Mouse (Mus musculus): ENCODE data around the gene Phrf1.

Gene Phrf1

DNA sequence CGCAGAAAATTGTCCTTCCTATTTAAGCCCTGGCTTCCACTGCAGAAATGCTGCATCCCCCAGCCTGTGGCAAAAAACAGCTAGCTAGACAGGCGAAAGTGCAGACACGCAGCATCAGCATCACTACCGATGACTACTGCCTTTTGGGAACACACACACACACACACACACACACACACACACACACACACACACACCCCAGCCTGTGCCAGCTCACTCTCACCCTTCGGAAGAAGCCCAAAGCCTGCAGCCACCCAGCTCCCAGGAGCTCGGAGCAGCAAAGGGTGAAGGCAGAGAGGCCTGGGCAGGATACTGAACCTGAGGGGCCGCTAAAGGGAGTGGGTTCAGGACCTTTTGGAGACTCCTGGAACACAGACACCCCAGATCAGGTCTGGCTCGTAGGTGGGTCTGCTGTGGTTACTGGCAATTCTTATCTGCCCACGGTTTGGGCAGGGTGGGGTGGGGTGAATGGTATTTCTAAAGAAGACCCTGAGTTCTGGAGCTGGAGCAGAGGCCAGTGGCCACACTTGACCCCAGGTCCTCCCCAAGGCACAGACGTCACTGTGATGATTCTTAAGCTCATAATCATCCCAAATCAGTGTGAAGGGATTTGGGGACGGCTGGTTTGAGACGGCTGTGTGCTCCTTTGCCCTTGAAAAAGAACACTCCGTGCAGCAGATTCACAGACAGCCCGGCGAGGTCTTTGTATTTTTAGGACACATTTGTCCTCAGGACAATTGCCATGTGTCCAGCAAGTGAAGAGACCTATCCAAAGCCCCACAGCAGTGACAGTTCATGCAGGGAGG lies 64.2 kb downstream of the Phrf1 start:
- DNase-seq (ENCODE audit: low read depth, low spot score), result no peak

DNA sequence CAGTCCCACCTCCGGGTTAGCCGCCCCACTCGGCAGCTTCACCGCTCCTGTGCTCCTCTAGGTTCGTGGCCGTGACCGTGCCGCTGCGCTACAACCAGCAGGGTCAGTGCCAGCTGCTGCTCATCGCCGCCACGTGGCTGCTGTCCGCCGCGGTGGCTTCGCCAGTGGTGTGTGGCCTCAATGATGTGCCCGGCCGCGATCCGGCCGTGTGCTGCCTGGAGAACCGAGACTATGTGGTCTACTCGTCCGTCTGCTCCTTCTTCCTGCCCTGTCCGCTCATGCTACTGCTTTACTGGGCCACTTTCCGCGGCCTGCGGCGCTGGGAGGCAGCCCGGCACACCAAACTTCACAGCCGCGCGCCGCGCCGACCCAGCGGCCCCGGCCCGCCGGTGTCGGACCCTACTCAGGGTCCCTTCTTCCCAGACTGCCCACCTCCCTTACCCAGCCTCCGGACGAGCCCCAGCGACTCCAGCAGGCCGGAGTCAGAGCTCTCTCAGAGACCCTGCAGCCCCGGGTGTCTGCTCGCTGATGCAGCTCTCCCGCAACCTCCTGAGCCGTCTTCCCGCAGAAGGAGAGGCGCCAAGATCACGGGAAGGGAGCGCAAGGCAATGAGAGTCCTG lies 65.4 kb downstream of the Phrf1 start:
- no peak for DNase-seq (ENCODE audit: low read depth, low spot score)

- no peak for DNase-seq (ENCODE audit: low read depth, low spot score)
Observed at GRCm38 (mm10) chr7:141294479-141294878, 65.9 kb downstream of the Phrf1 start.

GRCm38 (mm10) chr7:141297926-141298650 lies 69.5 kb downstream of the Phrf1 start:
- no peak for DNase-seq (ENCODE audit: low read depth, low spot score)

DNA sequence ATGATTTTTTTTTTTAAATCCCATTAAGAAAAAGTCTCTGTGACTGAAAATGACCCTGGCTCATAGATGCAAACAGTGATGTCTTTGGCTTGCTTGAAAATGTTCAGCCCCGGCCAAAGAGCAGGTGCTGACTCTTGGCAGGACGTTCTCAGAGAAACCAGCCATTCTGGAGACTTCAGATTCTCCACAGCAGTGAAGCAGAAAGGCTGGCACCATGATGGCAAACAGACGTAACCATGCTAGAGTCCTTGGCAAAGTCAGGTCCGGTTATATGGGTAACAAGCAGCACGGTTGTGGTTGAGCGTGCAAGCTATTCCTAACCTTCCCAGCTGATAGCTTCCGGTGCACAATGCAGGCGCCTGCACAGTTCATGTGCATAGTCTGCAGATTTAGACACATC lies 70.6 kb downstream of the Phrf1 start:
- DNase-seq (ENCODE audit: low read depth, low spot score), result no peak

DNA sequence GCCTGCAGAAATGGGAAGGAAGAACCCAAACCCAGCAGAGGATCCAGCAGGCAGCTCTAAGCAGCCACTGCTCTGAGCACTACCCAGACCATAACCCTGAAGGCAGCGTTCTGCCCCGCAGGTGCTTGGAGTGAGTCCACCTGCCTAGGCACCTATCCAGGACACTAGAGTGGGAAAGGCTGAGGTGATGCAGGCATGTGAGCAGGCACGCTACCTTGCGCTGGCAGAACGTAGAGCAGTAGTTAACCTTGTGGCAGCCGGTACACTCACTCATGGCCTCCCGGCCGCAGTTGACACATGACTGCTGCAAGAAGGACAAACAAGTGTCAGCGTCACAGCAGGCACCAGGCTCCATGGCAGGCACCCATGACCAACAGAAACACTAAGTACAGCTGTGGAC lies 72.8 kb downstream of the Phrf1 start:
- no peak for DNase-seq (ENCODE audit: low read depth, low spot score)

DNA sequence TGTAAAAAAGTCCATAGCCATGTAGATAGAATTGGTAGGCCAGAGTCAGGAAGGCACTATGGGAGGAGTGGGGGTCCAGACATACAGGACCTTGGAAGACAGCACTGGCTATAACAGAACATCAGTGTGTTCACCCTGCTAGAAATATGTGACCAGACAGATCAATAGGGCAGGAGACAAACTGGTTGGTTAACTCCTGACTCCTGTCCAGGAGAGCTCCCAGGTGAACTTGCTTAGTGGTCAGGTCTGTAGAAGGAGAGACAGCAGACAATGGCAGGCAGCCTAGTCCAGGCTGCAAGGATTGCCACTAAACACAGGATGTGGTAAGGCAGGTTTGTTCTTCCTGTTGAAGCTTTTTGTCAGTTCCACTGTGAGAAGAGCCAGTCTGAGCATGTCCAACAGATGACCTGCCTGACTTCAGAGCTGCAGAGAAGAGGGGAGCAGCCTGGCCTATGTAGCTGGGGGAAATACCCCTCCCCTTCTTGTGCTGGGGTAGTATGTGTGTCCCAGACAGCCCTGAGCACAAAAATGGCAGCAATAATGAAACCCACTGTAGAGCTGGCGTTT lies 74.2 kb downstream of the Phrf1 start:
- DNase-seq (ENCODE audit: low read depth, low spot score), result no peak

GRCm38 (mm10) chr7:141304537-141304936 lies 76.0 kb downstream of the Phrf1 start:
- no peak for DNase-seq (ENCODE audit: low read depth, low spot score)

Data from skeletal muscle tissue, adult 2 months (tissue).